Mouse (Mus musculus) stomach, postnatal 0 days (tissue): ENCODE results near the gene Gtf2ird2.

Experiments
- CTCF ChIP-seq: IDR thresholded peaks from 2 replicates; pipeline ENCODE4 v1.5.1; 2016; ENCODE audit warnings: antibody characterized with exemption, low read depth, mild to moderate bottlenecking, moderate library complexity
- EP300 ChIP-seq: optimal IDR thresholded peaks from 2 replicates; pipeline ENCODE3; 2016; ENCODE audit warnings: antibody characterized with exemption

- TF ChIP-seq EP300 (no peak), CTCF (no peak)
These were observed 66.8 kb downstream of the Gtf2ird2 start for GRCm38 (mm10) chr5:134250601-134251000.
